Mouse (Mus musculus) 3T3-L1 (cell line): Measurements from ENCODE around the gene Ech1.

ENCODE experiments used
- DNase-seq: peaks from one replicate; pipeline ENCODE4 v3.0.0-alpha.2; 2015; ENCODE audit warnings: low read depth, low spot score

The Ech1 gene

GRCm38 (mm10) chr7:28859953-28860352 lies 34.9 kb downstream of the Ech1 start:
- no peak for DNase-seq

GRCm38 (mm10) chr7:28860898-28861297 lies 35.9 kb downstream of the Ech1 start:
- no peak for DNase-seq

- no peak for DNase-seq
These were observed 37.9 kb downstream of the Ech1 start for GRCm38 (mm10) chr7:28862817-28863499.

- no peak for DNase-seq
These were observed 38.5 kb downstream of the Ech1 start, which contains the start of gene Lgals7 for GRCm38 (mm10) chr7:28863540-28863939. Gene Lgals7 (plus strand): TSS chr7:28863853.

- no peak for DNase-seq
These were observed 39.3 kb downstream of the Ech1 start for GRCm38 (mm10) chr7:28864288-28864750.

- DNase-seq: peak; percentile 68
These were observed 40.7 kb downstream of the Ech1 start for GRCm38 (mm10) chr7:28865481-28866300.

- no peak for DNase-seq
These were observed 41.9 kb downstream of the Ech1 start for GRCm38 (mm10) chr7:28866769-28867507.

GRCm38 (mm10) chr7:28867508-28868340 lies 42.7 kb downstream of the Ech1 start:
- peak; percentile 73 for DNase-seq

- no peak for DNase-seq
These were observed 46.1 kb downstream of the Ech1 start for GRCm38 (mm10) chr7:28870901-28871664.

GRCm38 (mm10) chr7:28874565-28874964 lies 49.5 kb downstream of the Ech1 start:
- DNase-seq: no peak

- DNase-seq: no peak
These were observed 51.1 kb downstream of the Ech1 start for GRCm38 (mm10) chr7:28876099-28876498.

GRCm38 (mm10) chr7:28877155-28877554 lies 52.1 kb downstream of the Ech1 start:
- no peak for DNase-seq

GRCm38 (mm10) chr7:28877856-28878255 lies 52.8 kb downstream of the Ech1 start:
- DNase-seq: no peak

GRCm38 (mm10) chr7:28879606-28880005 lies 54.6 kb downstream of the Ech1 start:
- no peak for DNase-seq

GRCm38 (mm10) chr7:28880554-28880953 lies 55.5 kb downstream of the Ech1 start:
- DNase-seq: no peak

GRCm38 (mm10) chr7:28881199-28881598 lies 56.2 kb downstream of the Ech1 start, which contains the start of gene Capn12:
Gene Capn12 (plus strand): TSS chr7:28881422.
- no peak for DNase-seq
